Comparison of ENCODE assay signal across 1 mouse cellular context in genomic region chr6:30611212-30611611, GRCm38 (mm10).
TF ChIP-seq lines count a peak whose summit lies in the region.

No protein-coding gene starts in this region.

TF ChIP-seq in myocyte, 11 proteins besides CTCF, POLR2A, EP300 and RAD21 (continued from another document):
- no peak for TF ChIP-seq REST (IDR thresholded peaks at IDR 0.05; ENCODE audit: insufficient read depth, insufficient read length)
